Mouse (Mus musculus) ovary, adult 2 months (tissue): ENCODE data around the gene 2810021J22Rik. TPM values are rescaled to one million over a fixed set of nuclear protein-coding genes. Genes with fewer than 3 reads are reported as not detected.

Experiments used
- polyA plus RNA-seq: library from polyadenylated mRNA; depleted of rRNA; stranded (reverse); fragments of >200 nt; gene quantifications from 2 replicates; pipeline ENCODE4 v1.2.3, GENCODE M21; 2012; rRNA removed

Gene 2810021J22Rik
- 4.1 and 4.3 TPM in 2 replicates for polyA plus RNA-seq

GRCm38 (mm10) chr11:58867039-58867953 lies at the start of gene 2810021J22Rik:
2810021J22Rik (plus strand) TSS chr11:58867216.

GRCm38 (mm10) chr11:58828937-58829336 lies 38.1 kb upstream of the 2810021J22Rik start, which contains the start of gene Olfr312:
Olfr312 (plus strand) TSS chr11:58829237.

GRCm38 (mm10) chr11:58838951-58839350 lies 28.1 kb upstream of the 2810021J22Rik start, which contains the start of gene Olfr311:
Olfr311 (plus strand) TSS chr11:58839251.

GRCm38 (mm10) chr11:58846919-58847461 lies 20.0 kb upstream of the 2810021J22Rik start, which contains the start of gene Gm12258:
Gm12258 (plus strand) TSS chr11:58847158.

GRCm38 (mm10) chr11:58903511-58904409 lies 36.7 kb downstream of the 2810021J22Rik start, which contains the start of gene Zfp39:
Zfp39 (minus strand) TSS chr11:58904225.

GRCm38 (mm10) chr11:58917745-58918366 lies 50.8 kb downstream of the 2810021J22Rik start, which contains the start of gene Btnl10:
Btnl10 (plus strand) TSS chr11:58917908.

Other genes with a start within 250 kb of the 2810021J22Rik start
- gene Olfr323, start 236.7 kb upstream of the 2810021J22Rik start, polyA plus RNA-seq, result not detected in 2 replicates
- 0.06 TPM in 1 of 2 replicates, not detected in the other for gene Trim58, start 226.8 kb upstream of the 2810021J22Rik start, polyA plus RNA-seq
- gene Olfr322, start 208.4 kb upstream of the 2810021J22Rik start, polyA plus RNA-seq, result not detected in 2 replicates
- not detected in 2 replicates for gene Olfr320, start 186.1 kb upstream of the 2810021J22Rik start, polyA plus RNA-seq
- not detected in 2 replicates for gene Olfr319, start 168.1 kb upstream of the 2810021J22Rik start, polyA plus RNA-seq
- not detected in 2 replicates for gene Olfr318, start 143.2 kb upstream of the 2810021J22Rik start, polyA plus RNA-seq
- not detected in 2 replicates for gene Olfr317, start 128.0 kb upstream of the 2810021J22Rik start, polyA plus RNA-seq
- gene Olfr316, start 114.5 kb upstream of the 2810021J22Rik start, polyA plus RNA-seq, result 0.09 and 0.32 TPM in 2 replicates
- gene Olfr315, start 94.0 kb upstream of the 2810021J22Rik start, polyA plus RNA-seq, result 0.18 and 0.20 TPM in 2 replicates
- not detected in 2 replicates for gene Olfr314, start 84.3 kb upstream of the 2810021J22Rik start, polyA plus RNA-seq
- 11.9 and 17.3 TPM in 2 replicates for gene Fam183b, start 65.3 kb upstream of the 2810021J22Rik start, polyA plus RNA-seq
- gene Olfr313, start 52.2 kb upstream of the 2810021J22Rik start, polyA plus RNA-seq, result not detected in 2 replicates
- not detected in 2 replicates for gene Olfr312, start 38.0 kb upstream of the 2810021J22Rik start, polyA plus RNA-seq
- not detected in 2 replicates for gene Olfr311, start 28.0 kb upstream of the 2810021J22Rik start, polyA plus RNA-seq
- 2.0 and 2.7 TPM in 2 replicates for gene Gm12258, start 20.1 kb upstream of the 2810021J22Rik start, polyA plus RNA-seq
- gene Zfp39, start 37.0 kb downstream of the 2810021J22Rik start, polyA plus RNA-seq, result 0.62 and 1.0 TPM in 2 replicates
- 0.08 TPM in 1 of 2 replicates, not detected in the other for gene Btnl10, start 50.7 kb downstream of the 2810021J22Rik start, polyA plus RNA-seq
- gene Rnf187, start 71.7 kb downstream of the 2810021J22Rik start, polyA plus RNA-seq, result 340 and 524 TPM in 2 replicates
- 3.8 and 4.6 TPM in 2 replicates for gene Hist3h2ba, start 81.7 kb downstream of the 2810021J22Rik start, polyA plus RNA-seq
- gene Hist3h2a, start 87.5 kb downstream of the 2810021J22Rik start, polyA plus RNA-seq, result 22.2 and 26.2 TPM in 2 replicates
- gene Trim17, start 87.5 kb downstream of the 2810021J22Rik start, polyA plus RNA-seq, result 0.36 and 0.40 TPM in 2 replicates
- gene Trim11, start 110.9 kb downstream of the 2810021J22Rik start, polyA plus RNA-seq, result 33.3 and 39.5 TPM in 2 replicates